Mouse (Mus musculus) kidney, embryonic 14.5 days (tissue): Measurements from ENCODE around the gene Naa11. TPM values are rescaled to one million over a fixed set of nuclear protein-coding genes. Genes with fewer than 3 reads are reported as not detected.

Experiments
- polyA plus RNA-seq: library from polyadenylated mRNA; unstranded; fragments of >200 nt; fragmentation: Nextera tagmentation; extraction: Ambion mirVana; gene quantifications from 2 replicates; pipeline ENCODE4 v1.2.1, GENCODE M21; 2014

Gene Naa11
- polyA plus RNA-seq, 1 experiment from 2014 or later = not detected

Other genes with a start within 250 kb of the Naa11 start
- gene Gk2, start 64.6 kb upstream of the Naa11 start, polyA plus RNA-seq = not detected in 2 replicates